Mouse (Mus musculus): ENCODE measurements around the gene Itga8. TPM values are rescaled to one million over a fixed set of nuclear protein-coding genes. Genes with fewer than 3 reads are reported as not detected.

The Itga8 gene
- polyA plus RNA-seq, 1 experiment: not detected

DNA sequence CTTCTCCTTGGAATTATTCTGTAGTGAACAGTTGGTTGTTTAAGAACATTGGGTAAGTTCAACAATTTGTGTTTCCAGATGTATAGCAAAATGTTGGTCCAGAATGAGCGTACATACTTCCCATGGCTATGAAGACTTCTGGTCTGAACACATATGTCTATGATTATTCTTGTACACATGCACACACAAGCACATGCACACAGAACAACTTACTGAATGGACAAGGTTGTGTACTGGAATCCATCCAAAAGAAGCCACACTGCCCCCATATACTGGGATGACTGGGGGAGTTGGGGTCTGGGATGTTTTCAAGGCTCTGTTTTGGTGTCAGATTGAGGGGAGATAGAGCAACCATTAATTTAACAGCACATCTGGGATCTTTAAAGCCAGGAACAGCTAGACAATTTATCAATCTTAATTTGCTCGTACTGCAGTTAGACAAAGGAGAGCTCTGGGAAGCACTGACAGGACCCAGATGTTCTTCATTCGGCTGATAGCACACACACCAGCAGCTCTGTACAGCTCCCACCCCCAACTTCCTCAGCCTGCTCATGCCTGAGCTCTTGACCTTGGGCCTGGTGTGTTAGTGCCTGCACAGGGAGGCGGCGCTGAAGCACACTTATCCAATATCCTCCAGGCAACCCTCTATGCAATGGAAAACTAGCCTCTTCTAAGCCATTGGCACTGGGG is 241.5 kb downstream of the Itga8 start:
- WGBS: 84% methylated on average over 5 of the region's 5 CpGs
- H3K4me1 ChIP-seq (ENCODE audit: control insufficient read depth, insufficient read depth, low read length): no peaks in the 10 kb centered on the region
- H3K27ac ChIP-seq (ENCODE audit: insufficient read depth, low read depth, low read length): no peak overlapping the region
- no peak for TF ChIP-seq CTCF (IDR thresholded peaks at IDR 0.05; ENCODE audit: insufficient read depth, low read depth, low read length)
- no peak for TF ChIP-seq POLR2A (IDR thresholded peaks at IDR 0.05; ENCODE audit: insufficient read depth, low read depth, low read length)
- no peak overlapping the region for H3K4me3 ChIP-seq (ENCODE audit: insufficient read depth, low read depth, low read length)

Other genes with a start within 250 kb of the Itga8 start
- gene Mindy3, start 117.5 kb upstream of the Itga8 start, polyA plus RNA-seq (2012; ENCODE audit: insufficient read depth, insufficient read length, low replicate concordance, missing spikeins): not detected in 2 replicates